Mouse (Mus musculus) forebrain, embryonic 15.5 days (tissue): Measurements from ENCODE around the gene Tubb4b. TPM values are rescaled to one million over a fixed set of nuclear protein-coding genes. Genes with fewer than 3 reads are reported as not detected.

Experiments used
- ATAC-seq: fragments of 200-750 bp; cut with Nextera tagmentation; replicated peaks from 2 replicates; pipeline ENCODE4 v1.8.0; 2017; ENCODE audit warnings: mild to moderate bottlenecking, moderate TSS enrichment, moderate library complexity
- H3K27ac ChIP-seq: fragments of 300-500 bp; sonication (generic); replicated peaks from 2 replicates; pipeline ENCODE4 v1.5.1; 2015; ENCODE audit warnings: mild to moderate bottlenecking, inconsistent platforms
- H3K27me3 ChIP-seq: fragments of 300-500 bp; sonication (generic); 2 replicates; pipeline ENCODE4 v1.6.1; 2015; ENCODE audit warnings: inconsistent platforms
- H3K36me3 ChIP-seq: fragments of 300-500 bp; sonication (generic); 2 replicates; pipeline ENCODE4 v1.6.1; 2015; ENCODE audit warnings: mild to moderate bottlenecking, inconsistent platforms
- H3K4me1 ChIP-seq: fragments of 300-500 bp; sonication (generic); 2 replicates; pipeline ENCODE4 v1.6.1; 2015; ENCODE audit warnings: inconsistent platforms
- H3K4me2 ChIP-seq: fragments of 300-500 bp; sonication (generic); replicated peaks from 2 replicates; pipeline ENCODE4 v1.6.1; 2015; ENCODE audit warnings: mild to moderate bottlenecking, inconsistent platforms
- H3K4me3 ChIP-seq: fragments of 300-500 bp; sonication (generic); 2 replicates; pipeline ENCODE4 v1.5.1; 2015; ENCODE audit warnings: mild to moderate bottlenecking, inconsistent platforms
- H3K9ac ChIP-seq: fragments of 300-500 bp; sonication (generic); replicated peaks from 2 replicates; pipeline ENCODE4 v1.6.1; 2015; ENCODE audit warnings: mild to moderate bottlenecking, inconsistent platforms
- H3K9me3 ChIP-seq: fragments of 300-500 bp; sonication (generic); 2 replicates; pipeline ENCODE4 v1.6.1; 2016; ENCODE audit warnings: inconsistent platforms
- WGBS: fragments of 180-500 bp; shearing (Covaris S2); methylation state at CpG from one replicate; pipeline ENCODE4 v1.1.7; 2015; ENCODE audit warnings: mixed read lengths; 5-methylcytosine and 5-hydroxymethylcytosine counted together
- polyA plus RNA-seq: library from polyadenylated mRNA; unstranded; fragments of >200 nt; fragmentation: Nextera tagmentation; extraction: Ambion mirVana; gene quantifications from 2 replicates; pipeline ENCODE4 v1.2.1, GENCODE M21; 2015

The Tubb4b gene
- polyA plus RNA-seq, 1 experiment from 2014 or later: 409 TPM

GRCm38 (mm10) chr2:25242101-25242506 is 17.6 kb upstream of the Tubb4b start, which contains the start of the genes Rnf208 and Cysrt1:
Gene Rnf208 (plus strand): TSS chr2:25242255.
Gene Cysrt1 (minus strand): TSS chr2:25242452.
- peaks cover 5% of the 10 kb centered on the region; the same call in 1 of the 2 replicates for H3K27me3 ChIP-seq

GRCm38 (mm10) chr2:25241438-25241775 is 16.9 kb upstream of the Tubb4b start:
- WGBS: 17% methylated on average over 6 of the region's 6 CpGs
- peak overlapping the region; percentile 77 for H3K27ac ChIP-seq
- peak overlapping the region; percentile 59 for H3K4me3 ChIP-seq
- H3K36me3 ChIP-seq: peaks cover 9% of the 10 kb centered on the region; the same call in 1 of the 2 replicates
- peaks cover 29% of the 10 kb centered on the region for H3K4me1 ChIP-seq
- ATAC-seq: peak; percentile 15; the same call in 1 of the 2 replicates
- H3K27me3 ChIP-seq: peaks cover 5% of the 10 kb centered on the region; the same call in 1 of the 2 replicates
- no peaks in the 10 kb centered on the region for H3K9me3 ChIP-seq
- peak overlapping the region; percentile 73 for H3K9ac ChIP-seq
- peak overlapping the region; percentile 91 for H3K4me2 ChIP-seq

More at GRCm38 (mm10) chr2:25242101-25242506, 17.6 kb upstream of the Tubb4b start, which contains the start of the genes Rnf208 and Cysrt1:
- peak within 1 kb of the TSS; percentile 91 for H3K4me2 ChIP-seq
- peak within 1 kb of the TSS; percentile 73 for H3K9ac ChIP-seq
- peak; percentile 49 for ATAC-seq
- H3K9me3 ChIP-seq: no peaks in the 10 kb centered on the region
- H3K27ac ChIP-seq: peak within 1 kb of the TSS; percentile 77
- H3K4me3 ChIP-seq: peak within 1 kb of the TSS; percentile 59
- H3K36me3 ChIP-seq: peaks cover 12% of the 10 kb centered on the region; the same call in 1 of the 2 replicates
- WGBS: under 1% methylated on average over 57 of the region's 59 CpGs
- H3K4me1 ChIP-seq: peaks cover 29% of the 10 kb centered on the region

- Histone ChIP-seq H3K4me1 (peaks cover 29% of the 10 kb centered on the region), H3K9me3 (no peaks in the 10 kb centered on the region), H3K36me3 (peaks cover 4% of the 10 kb centered on the region; the same call in 1 of the 2 replicates), H3K9ac (peak overlapping the region; percentile 49), H3K4me3 (peak overlapping the region; percentile 59), H3K27me3 (peaks cover 5% of the 10 kb centered on the region; the same call in 1 of the 2 replicates), H3K4me2 (peak overlapping the region; percentile 91), H3K27ac (peak overlapping the region; percentile 77)
- WGBS: under 1% methylated on average over 29 of the region's 29 CpGs
- ATAC-seq: peak; percentile 84
Measured at GRCm38 (mm10) chr2:25240723-25241437, 16.4 kb upstream of the Tubb4b start.

- no peaks in the 10 kb centered on the region for H3K9me3 ChIP-seq
- peak overlapping the region; percentile 77; the same call in 1 of the 2 replicates for H3K27ac ChIP-seq
- H3K9ac ChIP-seq: peak overlapping the region; percentile 49
- no peaks in the 10 kb centered on the region for H3K36me3 ChIP-seq
- 42% methylated on average over 8 of the region's 8 CpGs for WGBS
- H3K4me2 ChIP-seq: peak overlapping the region; percentile 91
- H3K4me3 ChIP-seq: peak overlapping the region; percentile 59
- peaks cover 5% of the 10 kb centered on the region; the same call in 1 of the 2 replicates for H3K27me3 ChIP-seq
- peak; percentile 33 for ATAC-seq
- H3K4me1 ChIP-seq: peaks cover 29% of the 10 kb centered on the region
Measured at GRCm38 (mm10) chr2:25240310-25240709, 15.8 kb upstream of the Tubb4b start.

GRCm38 (mm10) chr2:25239766-25240165 is 15.3 kb upstream of the Tubb4b start:
- 89% methylated on average over 3 of the region's 3 CpGs for WGBS
- H3K27ac ChIP-seq: no peak overlapping the region
- H3K36me3 ChIP-seq: no peaks in the 10 kb centered on the region
- H3K27me3 ChIP-seq: peaks cover 5% of the 10 kb centered on the region; the same call in 1 of the 2 replicates
- H3K9me3 ChIP-seq: no peaks in the 10 kb centered on the region
- no peak overlapping the region for H3K4me2 ChIP-seq
- no peak overlapping the region for H3K9ac ChIP-seq
- H3K4me1 ChIP-seq: peaks cover 29% of the 10 kb centered on the region
- no peak for ATAC-seq
- no peak overlapping the region for H3K4me3 ChIP-seq

GRCm38 (mm10) chr2:25238106-25238505 is 13.6 kb upstream of the Tubb4b start:
- no peaks in the 10 kb centered on the region for H3K9me3 ChIP-seq
- H3K9ac ChIP-seq: no peak overlapping the region
- peaks cover 5% of the 10 kb centered on the region; the same call in 1 of the 2 replicates for H3K27me3 ChIP-seq
- no peak overlapping the region for H3K27ac ChIP-seq
- no peak for ATAC-seq
- peaks cover 21% of the 10 kb centered on the region for H3K4me1 ChIP-seq
- H3K36me3 ChIP-seq: no peaks in the 10 kb centered on the region
- no peak overlapping the region for H3K4me2 ChIP-seq
- no peak overlapping the region for H3K4me3 ChIP-seq

DNA sequence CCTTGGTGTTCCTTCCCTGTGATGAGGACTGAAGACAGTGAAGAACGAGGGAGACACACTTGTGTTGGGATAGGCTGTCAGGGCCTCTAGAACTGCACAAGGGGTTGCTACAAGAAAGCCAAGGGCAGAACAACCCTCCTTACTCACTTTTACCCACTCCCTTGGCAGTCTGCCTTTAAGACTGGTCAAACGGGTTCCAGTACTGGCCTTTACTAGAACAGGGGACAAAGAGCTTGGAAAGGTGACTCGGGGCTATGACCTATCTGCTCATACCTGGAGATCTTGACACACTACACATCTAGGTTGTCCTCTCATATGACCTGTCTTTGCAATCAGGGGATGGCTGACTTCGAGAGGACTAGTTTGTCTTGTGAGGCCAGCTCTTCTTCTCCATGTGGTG is 13.0 kb upstream of the Tubb4b start:
- Histone ChIP-seq H3K9ac (no peak overlapping the region), H3K4me2 (no peak overlapping the region), H3K4me3 (no peak overlapping the region), H3K27ac (no peak overlapping the region), H3K36me3 (no peaks in the 10 kb centered on the region), H3K9me3 (no peaks in the 10 kb centered on the region), H3K4me1 (peaks cover 15% of the 10 kb centered on the region), H3K27me3 (peaks cover 5% of the 10 kb centered on the region; the same call in 1 of the 2 replicates)
- 71% methylated on average over 4 of the region's 4 CpGs for WGBS
- no peak for ATAC-seq

GRCm38 (mm10) chr2:25236614-25237013 is 12.1 kb upstream of the Tubb4b start, which contains the start of gene Rnf224:
Gene Rnf224 (minus strand): TSS chr2:25236787.
- WGBS: 31% methylated on average over 8 of the region's 8 CpGs
- Histone ChIP-seq H3K27me3 (peaks cover 5% of the 10 kb centered on the region; the same call in 1 of the 2 replicates), H3K27ac (no peak within 1 kb of the TSS), H3K4me1 (peaks cover 12% of the 10 kb centered on the region), H3K36me3 (no peaks in the 10 kb centered on the region), H3K4me2 (no peak within 1 kb of the TSS), H3K4me3 (no peak within 1 kb of the TSS), H3K9me3 (no peaks in the 10 kb centered on the region), H3K9ac (no peak within 1 kb of the TSS)
- ATAC-seq: no peak

- Histone ChIP-seq H3K4me1 (no peaks in the 10 kb centered on the region), H3K9ac (no peak overlapping the region), H3K27ac (no peak overlapping the region), H3K9me3 (no peaks in the 10 kb centered on the region), H3K36me3 (no peaks in the 10 kb centered on the region), H3K4me3 (no peak overlapping the region), H3K27me3 (peaks cover 5% of the 10 kb centered on the region; the same call in 1 of the 2 replicates), H3K4me2 (no peak overlapping the region)
- 78% methylated on average over 5 of the region's 5 CpGs for WGBS
- no peak for ATAC-seq
Measured at GRCm38 (mm10) chr2:25234551-25235220, 10.2 kb upstream of the Tubb4b start.

DNA sequence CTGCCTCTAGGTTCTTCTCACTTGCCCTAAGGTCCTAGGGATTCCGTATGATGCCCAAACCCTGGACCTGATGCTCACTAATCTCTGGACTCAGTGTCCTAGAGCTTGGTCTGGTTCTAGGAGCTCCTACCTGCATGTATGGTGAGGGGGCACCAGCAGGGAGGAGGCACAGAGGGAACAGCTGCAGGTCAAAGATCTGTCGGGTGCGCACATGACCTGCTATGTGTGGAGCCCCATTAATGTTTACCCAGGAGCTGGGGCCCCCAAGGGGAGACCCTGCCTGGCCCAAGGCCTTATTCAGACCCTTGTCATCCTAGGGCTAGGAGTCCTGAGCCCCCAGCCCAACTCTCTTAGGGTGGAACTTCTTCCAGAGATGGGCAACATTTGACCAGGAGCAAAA is 9.5 kb upstream of the Tubb4b start, which contains the start of gene Slc34a3:
Gene Slc34a3, minus strand, starts transcription at position 315 of the 400 bp plus-strand sequence.
- Histone ChIP-seq H3K4me1 (no peaks in the 10 kb centered on the region), H3K27ac (no peak within 1 kb of the TSS), H3K4me3 (no peak within 1 kb of the TSS), H3K9ac (no peak within 1 kb of the TSS), H3K36me3 (no peaks in the 10 kb centered on the region), H3K27me3 (peaks cover 5% of the 10 kb centered on the region; the same call in 1 of the 2 replicates), H3K4me2 (no peak within 1 kb of the TSS), H3K9me3 (no peaks in the 10 kb centered on the region)
- 92% methylated on average over 3 of the region's 3 CpGs for WGBS
- no peak for ATAC-seq

- no peak overlapping the region for H3K9ac ChIP-seq
- H3K27ac ChIP-seq: no peak overlapping the region
- no peak for ATAC-seq
- no peak overlapping the region for H3K4me3 ChIP-seq
- 75% methylated on average over 4 of the region's 4 CpGs for WGBS
- no peaks in the 10 kb centered on the region for H3K9me3 ChIP-seq
- peaks cover 6% of the 10 kb centered on the region; the same call in 1 of the 2 replicates for H3K4me1 ChIP-seq
- H3K36me3 ChIP-seq: no peaks in the 10 kb centered on the region
- H3K27me3 ChIP-seq: peaks cover 5% of the 10 kb centered on the region; the same call in 1 of the 2 replicates
- H3K4me2 ChIP-seq: no peak overlapping the region
Measured at GRCm38 (mm10) chr2:25233421-25233820, 8.9 kb upstream of the Tubb4b start.

GRCm38 (mm10) chr2:25231038-25231437 is 6.5 kb upstream of the Tubb4b start:
- 53% methylated on average over 12 of the region's 12 CpGs for WGBS
- ATAC-seq: no peak

More at GRCm38 (mm10) chr2:25231038-25231437, 6.5 kb upstream of the Tubb4b start:
- H3K9ac ChIP-seq: no peak overlapping the region
- no peak overlapping the region for H3K27ac ChIP-seq
- no peaks in the 10 kb centered on the region for H3K36me3 ChIP-seq
- no peak overlapping the region for H3K4me3 ChIP-seq
- H3K4me2 ChIP-seq: no peak overlapping the region
- H3K4me1 ChIP-seq: peaks cover 8% of the 10 kb centered on the region; the same call in 1 of the 2 replicates
- no peaks in the 10 kb centered on the region for H3K9me3 ChIP-seq
- no peaks in the 10 kb centered on the region for H3K27me3 ChIP-seq
